Mouse (Mus musculus) G1E-ER4 (cell line): ENCODE results near the gene Dnal1. TPM values are rescaled to one million over a fixed set of nuclear protein-coding genes. Genes with fewer than 3 reads are reported as not detected.
"Not testable (repeated sequence)": the region's sequence is repeated elsewhere in the genome, so short reads cannot be mapped to it uniquely, and the experiment has no call there.

Source experiments
- GATA1 ChIP-seq: IDR thresholded peaks from one replicate; pipeline ENCODE4 v1.8.0; 2012; ENCODE audit warnings: low read length, inconsistent platforms
- polyA plus RNA-seq: library from polyadenylated mRNA; stranded (reverse); fragments of >175 nt; gene quantifications from 2 replicates; pipeline ENCODE4 v1.2.3, GENCODE M21; 2012

Gene Dnal1
- not detected in 2 replicates for polyA plus RNA-seq

GRCm38 (mm10) chr12:84114153-84114994 lies at the start of gene Dnal1:
TSS of gene Dnal1 (plus strand) at chr12:84114366.
- no peak for TF ChIP-seq GATA1

- no peak for TF ChIP-seq GATA1
These were observed 49.5 kb upstream of the Dnal1 start for GRCm38 (mm10) chr12:84064621-84065020.

GRCm38 (mm10) chr12:84067752-84068151 lies 46.4 kb upstream of the Dnal1 start:
- TF ChIP-seq GATA1, result no peak

- TF ChIP-seq GATA1, result no peak
These were observed 45.9 kb upstream of the Dnal1 start for GRCm38 (mm10) chr12:84068296-84068695.

- no peak for TF ChIP-seq GATA1
These were observed 45.2 kb upstream of the Dnal1 start, which contains the start of gene Acot5 for GRCm38 (mm10) chr12:84068986-84069385. TSS of gene Acot5 (plus strand) at chr12:84069325.

GRCm38 (mm10) chr12:84071696-84072095 lies 42.5 kb upstream of the Dnal1 start:
- TF ChIP-seq GATA1, result no peak

GRCm38 (mm10) chr12:84077371-84077990 lies 36.7 kb upstream of the Dnal1 start:
- TF ChIP-seq GATA1, result no peak

GRCm38 (mm10) chr12:84083842-84084241 lies 30.3 kb upstream of the Dnal1 start:
- TF ChIP-seq GATA1, result no peak

- TF ChIP-seq GATA1, result no peak
These were observed 29.6 kb upstream of the Dnal1 start for GRCm38 (mm10) chr12:84084581-84084980.

GRCm38 (mm10) chr12:84099605-84100004 lies 14.6 kb upstream of the Dnal1 start:
- TF ChIP-seq GATA1, result no peak

- no peak for TF ChIP-seq GATA1
These were observed 14.1 kb upstream of the Dnal1 start for GRCm38 (mm10) chr12:84100071-84100470.

GRCm38 (mm10) chr12:84100604-84101492 lies 13.3 kb upstream of the Dnal1 start, which contains the start of gene Acot6:
TSS of gene Acot6 (plus strand) at chr12:84100654.
- not testable (repeated sequence) for TF ChIP-seq GATA1

GRCm38 (mm10) chr12:84101493-84101845 lies 12.7 kb upstream of the Dnal1 start:
- TF ChIP-seq GATA1, result no peak

GRCm38 (mm10) chr12:84107012-84107411 lies 7.2 kb upstream of the Dnal1 start:
- TF ChIP-seq GATA1, result no peak

GRCm38 (mm10) chr12:84107692-84108091 lies 6.5 kb upstream of the Dnal1 start:
- TF ChIP-seq GATA1, result no peak

GRCm38 (mm10) chr12:84109924-84110323 lies 4.2 kb upstream of the Dnal1 start:
- no peak for TF ChIP-seq GATA1
